Mouse (Mus musculus) CD4-positive, CD25-positive, alpha-beta regulatory T cell, adult 2 months (primary cell): ENCODE results near the gene Dpy19l3.

Experiments
- DNase-seq: peaks from one replicate; pipeline ENCODE4 v3.0.0-alpha.2; 2012; ENCODE audit warnings: low read depth, low spot score

Gene Dpy19l3

GRCm38 (mm10) chr7:35754033-35754885 is at the start of gene Dpy19l3:
Dpy19l3 (minus strand) TSS chr7:35754454.
- peak; percentile 93 for DNase-seq

DNA sequence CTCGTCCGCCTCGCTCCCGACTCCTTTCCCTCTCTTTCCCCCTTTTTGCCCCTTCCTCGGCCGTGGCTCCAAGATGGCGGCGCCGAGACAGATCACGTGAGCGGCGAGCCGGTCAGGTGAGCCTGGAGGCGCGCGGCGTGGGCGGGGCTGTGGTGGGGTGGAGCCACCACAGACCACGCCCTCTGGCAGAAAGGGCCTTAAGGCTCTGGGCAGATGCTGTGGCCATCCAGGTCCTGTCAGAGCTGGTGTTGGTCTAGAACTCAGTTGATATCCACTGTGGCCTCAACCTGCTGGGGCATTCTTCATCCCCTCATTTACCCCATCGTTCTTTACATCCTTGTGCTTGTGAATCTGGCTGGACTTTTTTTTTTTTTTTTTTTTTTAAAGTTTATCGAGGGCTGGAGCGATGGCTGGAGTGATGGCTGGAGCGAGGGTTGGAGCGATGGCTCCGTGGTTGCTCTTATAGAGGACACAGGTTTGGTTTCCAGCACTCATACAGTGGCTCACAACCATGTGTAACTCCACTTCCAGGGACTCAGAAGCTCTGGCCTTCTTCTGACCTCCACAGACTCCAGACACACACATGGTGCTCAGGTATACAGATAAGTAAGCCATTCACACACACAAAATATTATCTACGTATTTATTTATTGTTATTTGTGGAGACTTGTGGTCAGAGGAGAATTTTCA is 48.8 kb upstream of the Dpy19l3 start, which contains the start of gene Zfp507:
Gene Zfp507, minus strand, starts transcription at position 98 of the 690 bp plus-strand sequence.
- DNase-seq: peak; percentile 92

- no peak for DNase-seq
These were observed 48.1 kb upstream of the Dpy19l3 start for GRCm38 (mm10) chr7:35802201-35802905.

DNA sequence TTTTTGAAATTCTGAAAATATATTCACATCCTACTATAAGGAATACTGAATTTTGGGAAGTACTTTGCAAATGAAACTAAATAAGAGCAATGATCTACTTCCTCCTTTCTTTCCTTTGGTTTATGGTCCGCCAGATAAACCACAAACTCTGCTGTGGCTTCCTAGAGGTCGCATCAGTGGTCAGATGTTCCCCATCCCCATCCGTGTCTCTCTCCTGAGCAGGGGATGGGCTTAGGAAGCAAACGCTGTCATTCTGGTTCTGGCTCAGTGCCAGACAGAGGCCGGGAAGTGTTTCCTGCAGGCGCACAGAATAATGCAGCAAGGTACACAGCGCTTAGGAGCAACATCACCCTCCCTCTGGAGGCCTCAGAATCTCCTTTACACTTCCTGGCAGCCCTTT is 41.9 kb upstream of the Dpy19l3 start:
- no peak for DNase-seq

- no peak for DNase-seq
These were observed 40.0 kb upstream of the Dpy19l3 start for GRCm38 (mm10) chr7:35794145-35794664.

GRCm38 (mm10) chr7:35792150-35792848 is 38.0 kb upstream of the Dpy19l3 start:
- no peak for DNase-seq

DNA sequence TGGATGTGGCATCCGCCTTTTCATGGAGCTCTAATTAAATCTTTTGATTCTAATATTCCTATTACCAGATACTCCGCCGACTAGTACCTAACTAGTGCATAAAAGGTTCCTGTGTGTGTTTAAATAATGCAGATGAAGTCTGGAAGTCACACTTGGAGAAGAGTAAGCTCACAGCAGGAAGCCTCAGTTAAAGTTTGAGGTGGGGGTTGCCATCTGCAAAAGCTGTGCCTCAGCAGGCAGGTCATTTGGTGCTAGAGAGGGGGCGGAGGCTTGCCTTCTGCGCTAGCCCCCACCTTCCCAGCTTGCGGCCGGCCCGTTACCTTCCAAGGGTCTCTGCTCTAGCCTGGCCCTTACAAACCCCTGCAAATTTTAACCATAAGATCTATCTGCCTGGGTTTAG is 36.7 kb upstream of the Dpy19l3 start:
- no peak for DNase-seq

DNA sequence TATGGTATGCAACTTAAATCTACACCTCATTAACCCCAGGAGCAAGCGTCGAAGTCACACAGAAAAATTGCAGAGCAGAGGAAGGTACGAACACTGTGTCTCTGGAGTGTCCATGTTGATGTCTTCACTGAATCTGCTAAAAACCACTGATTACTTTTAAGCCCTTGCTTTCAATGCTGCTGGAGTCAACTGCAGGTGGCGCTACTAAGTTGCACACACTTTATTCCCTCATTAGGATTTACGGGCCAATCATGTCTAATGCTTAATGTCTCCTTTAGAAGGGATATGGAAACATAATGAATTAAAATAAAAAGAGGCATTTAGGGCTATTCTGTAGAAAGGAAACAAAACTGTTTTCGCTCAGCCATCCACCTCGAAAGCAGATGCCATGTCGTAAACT is 35.9 kb upstream of the Dpy19l3 start:
- DNase-seq: peak; percentile 18

DNA sequence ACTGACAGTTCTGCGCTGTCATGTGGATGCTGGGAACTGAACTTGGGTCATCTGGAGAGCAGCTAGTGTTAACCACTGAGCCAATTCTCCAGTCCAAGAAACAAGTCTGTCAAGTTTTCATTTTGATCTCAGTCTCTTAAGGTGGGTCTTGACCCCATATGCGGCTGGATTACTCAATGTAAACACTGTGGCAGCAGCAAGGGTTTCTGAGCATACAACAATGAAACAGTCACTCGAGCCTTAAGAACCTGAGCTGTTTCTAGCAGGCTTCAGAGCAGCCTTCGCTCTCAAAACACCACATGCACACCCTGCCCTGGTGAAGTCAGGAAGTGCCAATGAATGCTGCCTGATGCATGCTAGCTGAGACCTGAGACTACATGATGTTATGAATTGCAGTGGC is 31.3 kb upstream of the Dpy19l3 start:
- no peak for DNase-seq

DNA sequence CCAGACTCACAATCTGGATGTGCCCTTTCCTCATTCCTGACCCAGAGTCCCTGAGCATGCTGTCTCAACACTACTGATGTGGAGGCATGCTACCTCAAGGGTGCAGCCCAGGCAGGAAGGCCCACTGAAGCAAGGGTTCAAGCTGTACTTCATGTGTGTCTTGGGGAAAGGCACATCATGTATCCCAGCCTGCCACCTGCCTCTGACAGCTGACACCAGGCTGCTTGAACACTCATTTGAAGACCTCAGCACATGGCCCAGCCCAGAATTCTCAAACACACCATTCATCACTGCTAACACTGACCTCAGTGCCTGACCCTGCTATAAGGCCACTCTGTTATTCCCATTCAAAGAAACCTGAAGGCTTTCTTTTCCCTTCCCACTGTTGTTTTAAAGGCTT is 28.0 kb upstream of the Dpy19l3 start:
- DNase-seq: no peak

DNA sequence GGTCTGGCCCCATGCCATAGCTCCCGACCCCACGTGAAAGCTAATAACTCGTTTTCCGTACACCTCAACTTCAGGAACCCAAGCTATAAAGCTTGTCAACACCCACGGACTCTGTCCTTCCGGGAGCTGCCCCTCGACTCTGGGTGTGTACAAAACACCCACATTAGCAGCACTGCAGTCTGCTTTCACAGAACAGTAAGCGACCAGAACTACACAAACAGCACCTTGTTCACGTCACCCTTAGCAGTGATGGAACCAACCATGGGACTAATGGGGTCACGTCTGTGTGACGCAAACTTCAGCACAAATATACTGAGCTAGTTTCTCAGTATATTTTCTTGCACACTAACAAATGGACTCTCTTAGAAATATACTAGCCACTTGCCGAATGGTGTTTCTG is 19.9 kb upstream of the Dpy19l3 start:
- peak; percentile 37 for DNase-seq

GRCm38 (mm10) chr7:35772347-35772746 is 18.1 kb upstream of the Dpy19l3 start:
- DNase-seq: no peak

- DNase-seq: no peak
These were observed 16.9 kb upstream of the Dpy19l3 start for GRCm38 (mm10) chr7:35771106-35771505.

DNA sequence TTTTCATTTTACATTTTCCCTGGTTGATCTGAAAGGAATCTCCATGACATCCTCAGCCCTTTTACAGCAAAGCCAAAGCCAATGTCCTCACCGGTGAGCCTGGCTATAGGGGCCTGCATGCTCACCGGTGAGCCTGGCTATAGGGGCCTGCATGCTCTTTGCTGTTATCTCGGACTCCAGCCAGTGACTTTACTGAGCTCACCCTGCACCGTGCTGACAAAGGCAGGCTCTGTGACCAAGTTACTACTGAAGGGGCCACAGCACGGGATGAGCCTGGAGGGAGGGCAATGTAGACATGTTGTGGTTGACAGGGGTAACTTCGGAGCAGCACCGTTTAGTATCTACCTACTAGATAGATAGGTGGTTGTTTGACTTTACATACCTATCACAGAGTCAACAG is 15.9 kb upstream of the Dpy19l3 start:
- no peak for DNase-seq

GRCm38 (mm10) chr7:35764461-35764860 is 10.2 kb upstream of the Dpy19l3 start:
- no peak for DNase-seq

GRCm38 (mm10) chr7:35761801-35762200 is 7.5 kb upstream of the Dpy19l3 start:
- DNase-seq: no peak

DNA sequence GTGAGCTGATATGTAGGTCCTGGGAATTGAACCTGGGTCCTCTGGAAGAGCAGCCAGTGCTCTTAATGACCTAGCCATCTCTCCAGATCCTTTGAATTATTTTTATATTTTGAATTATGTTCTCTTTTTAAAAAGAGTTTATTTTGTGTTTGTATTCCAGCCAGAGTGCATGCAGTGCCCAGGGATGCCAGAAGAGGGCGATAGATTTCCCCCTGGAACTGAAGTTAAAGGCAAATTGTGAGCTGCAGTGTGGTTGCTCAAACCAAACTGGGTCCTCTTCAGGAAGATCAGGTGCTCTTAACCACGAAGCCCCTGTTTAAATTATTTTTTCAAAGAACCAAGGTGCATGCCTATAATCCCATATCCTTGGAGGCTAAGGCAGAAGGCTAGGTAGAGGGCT is 5.3 kb upstream of the Dpy19l3 start:
- DNase-seq: peak; percentile 52

DNA sequence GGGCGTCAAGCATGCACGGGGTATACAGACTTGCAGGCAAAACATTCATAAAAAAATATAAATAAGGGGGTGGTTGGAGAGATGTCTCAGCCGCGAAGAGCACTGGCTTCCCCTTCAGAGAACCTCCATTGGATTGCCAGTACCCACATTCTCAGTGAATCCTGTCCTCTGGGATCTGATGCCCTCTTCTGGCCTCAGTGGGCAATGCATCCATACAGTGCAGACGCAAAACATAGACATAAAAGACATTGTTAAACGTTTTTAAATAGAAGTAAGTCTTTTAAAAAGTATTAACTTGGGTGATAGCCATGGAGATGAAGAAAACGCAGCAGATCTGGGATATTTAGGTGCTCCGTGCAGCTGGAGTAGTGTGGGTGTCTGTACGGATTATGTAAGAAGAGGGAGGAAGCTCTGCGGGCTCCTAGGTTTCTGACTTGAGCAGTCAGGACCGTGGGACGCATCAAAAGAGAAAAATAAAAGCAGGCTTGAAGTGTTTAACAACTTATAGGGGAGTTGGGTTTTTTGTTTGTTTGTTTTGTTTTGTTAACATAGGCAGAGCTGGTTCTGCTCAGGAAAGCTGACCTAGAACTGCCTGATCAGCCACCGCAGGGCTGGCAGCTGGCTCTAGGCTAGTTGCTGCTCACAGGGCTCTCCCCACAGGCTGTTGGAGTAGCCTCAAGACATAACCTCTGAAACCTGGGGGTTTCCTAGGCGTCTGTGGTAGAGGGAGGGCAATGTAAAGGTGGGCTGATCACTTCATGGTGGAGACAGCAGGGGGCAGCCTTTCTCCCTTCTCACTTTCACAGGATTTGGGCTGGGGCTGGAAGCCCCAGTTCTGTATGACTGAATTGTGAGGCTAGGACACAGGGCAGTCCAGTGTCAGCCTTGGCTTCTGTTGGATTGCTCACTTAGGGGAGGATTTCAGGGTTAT is 2.5 kb upstream of the Dpy19l3 start:
- peak; percentile 71 for DNase-seq

DNA sequence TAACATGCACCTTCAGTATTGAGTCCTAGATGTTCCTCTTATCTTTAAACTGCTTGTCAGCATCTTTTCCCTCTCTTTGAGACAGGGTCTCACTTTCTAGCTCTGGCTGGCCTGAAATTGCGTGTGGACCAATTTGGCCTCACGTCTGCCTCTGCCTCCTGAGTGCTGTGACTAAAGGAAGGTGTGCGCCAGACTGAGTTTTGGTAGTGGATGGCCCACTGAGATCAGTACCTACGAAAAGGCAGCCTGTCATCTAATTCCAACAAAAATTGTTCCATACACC is 573 bp upstream of the Dpy19l3 start:
- no peak for DNase-seq

DNA sequence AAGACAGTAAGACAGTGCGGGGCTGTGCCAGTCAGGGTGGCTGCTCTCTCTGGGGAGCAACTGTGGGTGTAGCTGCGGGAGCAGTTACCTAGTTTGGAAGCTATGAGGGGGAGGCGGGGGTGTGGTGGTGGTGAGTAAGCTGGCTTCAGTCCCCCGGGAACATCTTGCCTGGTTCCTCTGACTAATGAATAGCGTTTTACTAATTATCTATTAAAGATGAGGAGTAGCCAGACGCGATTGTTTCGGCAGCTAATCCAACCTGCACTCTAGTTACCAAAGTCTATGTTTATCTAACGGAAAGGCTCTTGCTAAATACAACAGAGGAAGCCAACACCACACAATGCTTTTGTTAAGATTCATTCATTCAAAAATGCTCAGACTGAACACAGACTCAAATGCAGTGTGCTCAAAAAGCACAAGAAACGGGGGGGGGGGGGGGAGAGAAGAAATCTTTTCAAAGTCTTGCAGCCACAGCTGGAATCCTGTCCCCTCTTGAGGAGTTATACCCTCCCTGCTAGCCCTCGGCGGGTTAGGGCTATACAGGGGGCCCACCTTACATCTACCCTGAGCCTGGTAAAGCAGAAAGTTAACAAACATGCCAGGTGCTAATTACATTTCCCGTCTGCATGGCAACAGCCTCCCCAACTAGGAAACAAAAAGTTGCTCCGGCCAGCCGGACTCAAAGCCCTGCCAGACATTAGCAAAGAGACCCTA is 778 bp downstream of the Dpy19l3 start:
- DNase-seq: peak; percentile 14
